Mouse (Mus musculus) left cerebral cortex, postnatal 36 days (tissue): Measurements from ENCODE around the gene Mrpl22. TPM values are rescaled to one million over a fixed set of nuclear protein-coding genes. Genes with fewer than 3 reads are reported as not detected.
A peak's percentile ranks its signal among the peaks of the same experiment; 100 is the strongest.

Experiments used
- DNase-seq, 2 experiments: peaks; one replicate each; pipeline ENCODE4 v3.0.0; 2021 to 2022; ENCODE audit warnings: low spot score in 2 of 2, mixed read lengths in 1 of 2
- intact Hi-C: fragments of 180-260 bp; cut with DNase I; formaldehyde crosslinking; loops from one replicate; pipeline ENCODE4 v1.15.1; 2025
- total RNA-seq, 2 experiments: library from RNA; stranded (reverse); gene quantifications; 2 replicates each; pipeline ENCODE4 v1.2.3; 2021

The Mrpl22 gene
- 10 to 100 TPM; 30.7 to 37.4 TPM for total RNA-seq

GRCm38 (mm10) chr11:58171459-58172091 lies at the start of gene Mrpl22:
Mrpl22 (plus strand) TSS chr11:58171661.
- intact Hi-C loops = loop anchor here (5.0 kb wide), 1 partner anchor 131 kb away; no protein-coding TSS in a partner anchor
- peak; percentile 95 to 96 for DNase-seq

GRCm38 (mm10) chr11:58123711-58124110 lies 47.8 kb upstream of the Mrpl22 start:
- intact Hi-C loops = no loop called here
- no peak for DNase-seq

GRCm38 (mm10) chr11:58125021-58125420 lies 46.4 kb upstream of the Mrpl22 start:
- no peak for DNase-seq
- intact Hi-C loops = no loop called here

- intact Hi-C loops = no loop called here
- no peak for DNase-seq
Measured at GRCm38 (mm10) chr11:58126397-58127160, 44.9 kb upstream of the Mrpl22 start.

- no peak for DNase-seq
- intact Hi-C loops = no loop called here
Measured at GRCm38 (mm10) chr11:58127544-58127943, 43.9 kb upstream of the Mrpl22 start.

GRCm38 (mm10) chr11:58129302-58129843 lies 42.1 kb upstream of the Mrpl22 start:
- intact Hi-C loops = no loop called here
- no peak for DNase-seq

GRCm38 (mm10) chr11:58132026-58132425 lies 39.4 kb upstream of the Mrpl22 start:
- intact Hi-C loops = no loop called here
- no peak for DNase-seq

GRCm38 (mm10) chr11:58134869-58135268 lies 36.6 kb upstream of the Mrpl22 start:
- no peak for DNase-seq
- intact Hi-C loops = no loop called here

- no peak for DNase-seq
- intact Hi-C loops = no loop called here
Measured at GRCm38 (mm10) chr11:58135296-58135695, 36.2 kb upstream of the Mrpl22 start.

GRCm38 (mm10) chr11:58136677-58137076 lies 34.8 kb upstream of the Mrpl22 start:
- intact Hi-C loops = no loop called here

GRCm38 (mm10) chr11:58138821-58139220 lies 32.6 kb upstream of the Mrpl22 start:
- intact Hi-C loops = no loop called here
- DNase-seq = no peak

More at GRCm38 (mm10) chr11:58136677-58137076, 34.8 kb upstream of the Mrpl22 start:
- DNase-seq = no peak

GRCm38 (mm10) chr11:58139466-58139865 lies 32.0 kb upstream of the Mrpl22 start:
- intact Hi-C loops = no loop called here
- no peak for DNase-seq

- intact Hi-C loops = no loop called here
- peak; percentile 40 to 46 for DNase-seq
Measured at GRCm38 (mm10) chr11:58143704-58144426, 27.6 kb upstream of the Mrpl22 start.

GRCm38 (mm10) chr11:58146241-58146640 lies 25.2 kb upstream of the Mrpl22 start:
- no peak for DNase-seq
- intact Hi-C loops = no loop called here

GRCm38 (mm10) chr11:58155458-58155857 lies 16.0 kb upstream of the Mrpl22 start:
- DNase-seq = no peak
- intact Hi-C loops = no loop called here

- intact Hi-C loops = no loop called here
- no peak for DNase-seq
Measured at GRCm38 (mm10) chr11:58156871-58157270, 14.6 kb upstream of the Mrpl22 start.

GRCm38 (mm10) chr11:58165072-58165471 lies 6.4 kb upstream of the Mrpl22 start:
- intact Hi-C loops = no loop called here
- DNase-seq = no peak

- intact Hi-C loops = no loop called here
- no peak for DNase-seq
Measured at GRCm38 (mm10) chr11:58167822-58168166, 3.7 kb upstream of the Mrpl22 start.

- intact Hi-C loops = no loop called here
- peak; percentile 83 to 90 for DNase-seq
Measured at GRCm38 (mm10) chr11:58168167-58168915, 3.1 kb upstream of the Mrpl22 start, which contains the start of gene Gemin5. Gemin5 (minus strand) TSS chr11:58168539.
